Mouse (Mus musculus) skeletal muscle tissue, adult 2 months (tissue): Measurements from ENCODE around the gene Ccdc134.
A peak's percentile ranks its signal among the peaks of the same experiment; 100 is the strongest.

ENCODE experiments used
- DNase-seq: peaks from one replicate; pipeline ENCODE4 v3.0.0-alpha.2; 2012; ENCODE audit warnings: low read depth, low spot score

The Ccdc134 gene

DNA sequence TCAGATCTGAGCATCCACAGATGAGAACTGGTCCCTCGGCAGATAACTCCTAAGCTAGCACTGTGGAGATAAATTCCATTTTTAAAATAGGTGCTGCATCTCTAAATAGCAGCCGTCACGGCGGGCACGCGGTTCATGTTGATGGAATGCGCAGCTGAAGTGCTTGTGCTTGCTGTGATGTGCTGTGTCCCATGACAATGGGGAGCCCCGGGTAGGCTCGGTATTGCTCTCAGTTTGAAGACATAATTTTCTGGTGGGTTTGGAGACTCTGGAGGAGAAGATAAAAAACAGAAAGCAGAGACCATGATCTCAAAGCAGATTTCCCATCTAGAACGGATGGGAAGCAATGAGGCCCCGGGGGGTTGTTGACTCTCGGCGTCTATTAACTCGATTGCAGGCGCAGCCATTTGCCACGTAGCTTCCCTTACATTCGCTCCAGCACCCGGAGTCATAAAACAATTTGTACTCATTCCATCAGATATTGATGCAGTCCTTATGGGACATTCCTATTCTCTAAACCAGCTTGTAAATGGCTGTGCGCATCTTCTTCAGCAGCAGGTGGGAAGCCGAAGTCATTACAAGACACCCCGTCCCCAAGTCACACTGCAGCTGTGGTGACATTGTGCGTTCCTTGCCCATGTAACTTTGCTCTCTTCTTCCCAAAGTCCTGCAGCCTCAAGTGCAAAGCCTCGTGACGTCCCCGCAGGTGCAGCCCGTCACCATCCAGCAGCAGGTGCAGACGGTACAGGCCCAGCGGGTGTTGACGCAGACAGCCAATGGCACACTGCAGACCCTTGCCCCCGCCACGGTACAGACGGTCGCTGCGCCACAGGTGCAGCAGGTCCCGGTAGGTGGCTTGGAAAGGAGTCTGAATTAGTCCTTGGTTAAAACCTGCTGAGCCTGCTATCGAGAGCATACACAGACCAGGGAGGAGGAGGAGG lies 43.0 kb downstream of the Ccdc134 start:
- no peak for DNase-seq

DNA sequence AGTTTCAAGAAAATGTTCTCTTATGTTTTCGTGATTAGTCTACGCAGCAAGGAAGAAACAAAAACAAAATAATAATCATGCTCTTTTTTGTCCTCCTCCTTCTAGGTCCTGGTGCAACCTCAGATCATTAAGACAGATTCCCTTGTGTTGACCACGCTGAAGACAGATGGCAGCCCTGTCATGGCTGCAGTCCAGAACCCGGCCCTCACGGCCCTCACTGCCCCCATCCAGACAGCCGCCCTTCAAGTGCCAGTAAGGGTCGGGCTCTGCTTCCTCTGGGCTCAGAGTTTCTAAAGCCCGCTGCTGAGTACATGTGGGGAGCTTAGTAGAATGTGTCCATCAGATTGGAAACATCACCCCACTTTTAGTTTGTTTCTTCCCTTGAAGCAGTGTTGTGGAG lies 44.9 kb downstream of the Ccdc134 start:
- DNase-seq = no peak

DNA sequence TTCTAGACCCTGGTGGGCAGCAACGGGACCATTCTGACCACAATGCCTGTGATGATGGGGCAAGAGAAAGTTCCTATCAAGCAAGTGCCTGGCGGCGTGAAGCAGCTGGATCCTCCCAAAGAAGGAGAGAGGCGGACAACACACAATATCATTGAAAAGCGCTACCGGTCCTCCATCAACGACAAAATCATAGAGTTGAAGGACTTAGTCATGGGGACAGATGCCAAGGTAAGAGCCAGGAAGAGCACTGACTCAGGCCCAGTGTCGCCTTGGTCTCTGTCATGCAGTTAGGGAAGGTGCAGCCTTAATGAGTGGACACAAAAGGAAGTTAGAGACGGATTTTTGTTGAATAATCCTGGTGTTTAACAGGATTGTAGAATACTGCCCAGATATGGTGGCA lies 47.4 kb downstream of the Ccdc134 start:
- DNase-seq = no peak

DNA sequence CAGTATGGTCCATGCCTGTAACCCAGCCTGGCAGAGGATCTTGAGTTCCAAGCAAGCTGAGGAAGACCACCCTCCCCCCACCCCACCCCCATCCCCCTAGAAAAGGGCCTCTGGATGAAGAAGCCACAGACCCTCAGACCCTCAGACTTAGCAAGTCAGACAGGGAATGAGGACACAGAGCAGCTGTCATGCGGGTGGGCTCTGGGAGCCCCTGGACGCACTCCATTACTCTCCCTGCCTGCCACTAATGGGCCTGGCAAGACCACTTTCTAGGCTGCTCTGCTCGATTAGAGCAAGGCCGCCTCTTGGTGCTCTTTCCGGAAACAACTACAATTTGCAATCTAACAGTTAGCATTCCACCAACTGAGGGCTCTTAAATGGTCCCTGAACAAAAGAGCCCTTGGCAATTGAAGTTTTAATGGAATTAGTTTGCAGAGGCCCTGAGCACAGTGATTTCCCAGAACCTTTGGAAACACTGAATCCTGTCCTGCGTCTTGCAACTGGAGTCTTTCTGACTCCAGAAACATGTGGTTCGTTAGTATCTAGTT lies 50.1 kb downstream of the Ccdc134 start:
- no peak for DNase-seq

DNA sequence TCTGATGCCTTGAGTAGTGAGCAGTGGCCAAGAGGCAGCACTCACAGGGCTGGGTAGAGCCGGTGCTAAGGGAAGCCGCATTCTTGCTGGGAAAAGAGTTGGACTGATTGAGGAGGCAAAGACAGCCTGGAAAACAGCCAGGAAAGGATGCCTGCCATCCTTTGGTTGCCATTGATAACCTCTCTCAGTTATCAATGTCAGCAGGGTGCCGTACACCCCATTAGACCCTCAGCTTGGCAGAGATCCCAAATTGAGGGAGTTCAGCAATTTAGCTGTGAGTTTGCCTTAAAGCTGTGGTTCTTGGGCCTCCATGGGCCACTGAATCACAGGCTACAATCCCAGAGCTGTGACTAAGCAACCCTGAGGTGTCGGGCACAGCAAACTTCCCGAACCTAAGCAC lies 53.4 kb downstream of the Ccdc134 start:
- DNase-seq = no peak

DNA sequence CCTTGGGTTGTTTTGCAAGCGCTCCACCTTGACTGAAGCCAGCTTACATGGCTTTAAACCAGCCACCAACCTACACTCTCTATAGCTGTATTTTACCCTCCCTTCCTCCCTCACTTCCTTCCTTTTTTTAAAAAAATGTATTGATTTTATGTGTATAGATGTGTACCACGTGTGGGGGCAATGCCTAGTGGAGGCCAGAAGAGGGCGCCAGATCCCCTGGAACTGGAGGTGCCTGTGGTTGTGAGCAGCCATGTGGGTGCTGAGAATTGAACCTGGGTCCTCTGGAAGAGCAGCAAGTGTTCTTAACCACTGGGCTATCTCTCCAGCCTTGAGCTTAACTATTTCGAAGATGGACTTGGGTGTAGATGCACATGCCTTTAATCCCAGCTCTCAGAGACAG lies 54.6 kb downstream of the Ccdc134 start:
- DNase-seq = no peak

DNA sequence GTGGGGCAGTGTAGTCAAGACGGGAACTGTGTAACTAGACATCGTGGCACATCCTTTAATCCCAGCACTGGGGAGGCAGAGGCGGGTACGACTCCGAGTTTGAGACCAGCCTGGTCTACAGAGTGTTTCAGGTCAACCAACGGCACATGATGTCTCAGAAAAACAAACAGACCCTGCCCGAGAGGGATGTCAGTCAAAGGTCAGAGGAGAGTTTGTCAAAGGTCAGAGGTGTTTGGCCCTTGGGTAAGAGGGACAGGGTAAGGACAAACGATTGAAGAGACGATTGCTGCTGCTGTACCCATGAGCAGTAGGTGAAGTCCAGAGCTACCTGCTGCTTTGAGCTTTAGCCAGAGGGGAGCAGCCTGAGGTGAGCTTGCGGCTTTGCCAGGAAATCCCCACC lies 55.9 kb downstream of the Ccdc134 start:
- no peak for DNase-seq

DNA sequence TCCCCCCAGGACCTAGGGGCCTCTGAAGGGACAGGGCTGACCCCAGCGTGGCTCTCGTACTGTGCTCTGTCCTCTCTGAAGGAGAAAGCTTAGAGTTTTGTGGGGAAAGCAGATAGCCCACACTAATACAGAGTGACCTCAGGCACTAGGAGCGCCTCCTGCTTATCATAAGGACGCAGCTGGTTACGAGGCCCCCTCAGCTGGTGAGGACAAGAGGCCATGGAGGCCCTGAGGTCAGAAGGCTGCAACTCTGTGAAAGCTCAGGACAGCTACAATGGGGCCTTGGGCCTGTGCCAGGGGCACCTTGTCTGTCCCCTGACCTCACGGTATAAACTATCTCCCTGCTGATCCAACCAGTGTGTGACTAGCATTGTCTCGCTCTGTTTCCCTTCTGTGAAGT lies 56.5 kb downstream of the Ccdc134 start:
- DNase-seq = no peak

DNA sequence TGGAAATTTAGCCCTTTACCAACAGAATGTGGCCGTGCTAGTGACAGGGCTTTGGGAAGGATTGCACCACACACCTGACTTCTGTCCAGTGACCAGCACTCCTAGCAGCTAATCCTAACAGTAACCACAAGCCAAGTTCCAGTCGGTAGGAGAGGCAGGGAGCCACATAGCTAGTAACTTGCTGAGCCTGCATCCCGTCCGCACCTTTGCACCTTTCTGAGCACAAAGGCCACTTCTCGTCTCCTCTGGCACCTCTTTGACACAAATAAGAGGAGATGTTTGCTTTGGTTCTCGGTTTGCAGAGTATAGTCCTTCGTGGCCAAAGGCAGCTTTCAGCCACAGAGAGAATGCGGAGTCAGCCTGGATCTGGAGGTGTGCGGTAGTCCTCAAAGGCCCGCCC lies 56.9 kb downstream of the Ccdc134 start:
- DNase-seq = no peak

DNA sequence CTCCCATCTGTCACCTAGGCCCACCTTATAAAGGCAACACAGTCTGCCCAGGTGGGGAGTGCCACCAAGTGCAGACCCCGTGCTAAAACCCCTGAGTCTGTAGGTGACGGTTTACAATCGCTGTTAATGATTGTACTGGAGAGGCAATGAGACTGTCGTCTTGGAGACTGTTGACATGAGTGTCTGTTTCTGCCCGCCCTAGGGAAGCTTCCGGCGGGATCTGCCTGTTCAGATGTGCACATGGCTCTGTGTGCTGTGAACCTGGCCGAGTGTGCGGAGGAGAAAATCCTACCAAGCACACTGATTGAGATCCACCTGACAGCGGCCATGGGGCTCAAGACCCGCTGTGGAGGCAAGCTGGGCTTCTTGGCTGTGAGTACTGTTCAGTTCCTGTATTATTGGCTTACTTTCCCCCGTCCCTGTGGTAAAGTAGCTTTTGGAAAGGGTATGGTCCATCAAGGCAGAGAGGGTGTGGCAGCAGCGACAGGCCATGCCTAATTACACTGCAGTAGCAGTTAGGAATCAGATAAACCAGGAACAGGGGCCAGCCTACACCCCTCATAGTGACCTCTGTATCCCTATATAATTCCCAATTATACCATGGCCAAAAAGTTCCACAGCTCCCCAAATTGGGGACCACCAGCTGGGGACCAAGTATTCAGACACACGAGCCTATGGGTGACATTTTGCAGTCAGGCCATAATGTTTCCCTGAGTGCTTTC lies 57.5 kb downstream of the Ccdc134 start:
- DNase-seq = no peak

DNA sequence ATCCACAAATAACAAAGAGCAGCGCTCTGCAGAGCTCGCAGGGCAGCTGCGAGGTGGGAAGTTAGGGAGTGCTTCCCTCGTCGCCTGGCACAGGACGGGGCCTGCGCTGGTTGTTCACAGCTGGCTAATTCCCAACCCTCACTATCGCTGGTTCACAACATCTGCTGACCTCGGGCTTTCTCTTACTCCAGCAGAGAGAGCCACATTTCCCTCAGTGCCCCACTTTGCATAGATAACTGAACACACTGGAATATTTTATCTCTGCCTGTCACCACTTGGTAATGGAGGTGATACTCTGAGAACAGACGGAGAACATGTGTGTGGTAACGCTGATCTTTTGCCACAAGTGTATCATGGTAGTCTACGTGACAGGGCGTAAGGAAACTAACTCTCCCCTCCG lies 58.4 kb downstream of the Ccdc134 start:
- DNase-seq = no peak

DNA sequence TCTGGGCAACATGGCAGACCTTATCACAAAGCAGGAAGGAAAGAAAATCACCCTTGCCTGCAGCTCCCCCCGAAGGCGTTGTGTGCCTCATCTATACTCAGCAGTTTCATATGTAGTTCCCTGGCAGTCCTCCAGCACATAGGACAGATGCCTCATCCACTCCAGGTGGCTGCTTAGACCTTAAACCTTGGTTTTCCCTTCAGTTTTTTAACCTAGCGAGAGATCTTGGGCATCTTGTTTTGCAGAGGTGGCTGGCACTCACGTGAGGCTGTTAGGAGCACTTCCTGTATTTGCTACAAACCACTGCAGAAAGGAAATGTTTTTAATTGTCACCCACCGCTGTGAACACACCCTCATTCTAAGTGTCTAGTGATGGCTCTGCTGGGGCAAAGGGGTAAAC lies 59.2 kb downstream of the Ccdc134 start:
- no peak for DNase-seq

DNA sequence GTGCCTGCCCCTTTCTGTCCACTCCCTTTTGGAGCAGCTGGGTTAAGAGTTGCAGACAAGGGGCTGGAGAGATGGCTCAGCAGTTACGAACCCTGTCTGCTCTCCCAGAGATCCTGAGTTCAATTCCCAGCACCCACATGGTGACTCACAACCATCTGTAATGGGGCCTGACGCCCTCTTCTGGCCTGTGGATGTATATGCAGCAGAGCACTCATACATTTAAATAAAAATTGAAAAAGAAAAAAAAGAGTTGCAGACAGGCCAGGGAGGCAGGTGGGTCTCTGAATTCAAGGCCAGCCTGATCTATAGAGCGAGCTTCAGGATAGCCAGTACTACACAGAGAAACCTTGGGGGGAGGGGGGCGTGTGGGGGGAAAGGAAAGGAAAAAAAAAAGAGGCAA lies 59.7 kb downstream of the Ccdc134 start:
- DNase-seq = no peak

DNA sequence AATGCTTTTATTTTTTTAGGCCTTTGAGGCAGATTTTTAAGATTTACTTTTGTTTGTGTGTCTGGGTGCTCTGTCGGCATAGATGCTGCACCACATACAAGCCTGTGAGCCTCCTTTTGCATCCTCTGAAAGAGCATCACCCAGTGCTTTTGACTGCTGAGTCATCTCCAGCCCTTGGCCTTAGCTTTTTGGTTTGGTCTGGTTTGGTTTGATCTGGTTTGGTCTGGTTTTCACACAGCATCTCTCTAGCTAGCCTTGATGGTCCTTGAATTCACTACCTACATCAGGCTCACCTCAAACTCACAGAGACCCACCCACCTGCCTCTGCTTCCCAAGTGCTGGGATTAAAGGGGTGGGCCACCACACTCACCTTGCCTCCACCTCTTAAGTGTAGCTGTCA lies 60.2 kb downstream of the Ccdc134 start:
- DNase-seq = no peak

DNA sequence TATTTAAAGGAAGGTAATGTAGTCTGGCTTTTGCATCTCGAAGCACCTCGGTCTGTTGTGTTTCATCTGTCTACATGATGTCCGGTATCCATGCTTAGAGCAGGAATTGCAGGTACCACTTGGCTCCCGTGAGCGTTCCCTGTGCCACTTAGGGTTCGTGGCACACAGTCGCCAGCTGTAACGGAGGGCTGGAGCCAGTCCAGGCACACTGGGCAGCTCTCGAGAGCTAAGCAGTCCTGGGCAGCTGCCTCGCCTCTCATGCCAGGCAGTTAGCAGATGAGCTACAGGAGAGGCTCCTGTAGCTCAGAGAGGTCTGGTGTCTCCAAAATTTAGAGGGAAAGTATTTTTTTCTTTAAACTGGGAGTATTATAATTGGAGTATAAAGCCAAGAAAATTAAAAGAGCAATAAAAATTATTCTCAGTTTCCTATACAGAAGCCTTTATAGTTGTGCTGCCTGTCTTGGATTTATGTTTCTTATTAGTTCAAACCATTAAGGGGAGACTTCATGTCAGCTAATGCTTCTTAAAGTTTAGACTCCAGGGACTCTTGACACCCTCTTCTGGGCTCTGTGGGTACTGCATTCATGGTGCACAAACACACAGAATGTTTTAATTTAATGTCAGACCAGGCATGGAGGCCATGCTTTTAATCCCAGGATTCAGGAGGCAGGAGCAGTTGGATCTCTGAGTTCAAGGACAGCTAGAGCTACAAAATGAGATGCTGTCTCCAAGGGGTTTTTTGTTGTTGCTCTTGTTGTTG lies 60.9 kb downstream of the Ccdc134 start:
- DNase-seq = peak; percentile 48
